Mouse (Mus musculus) spleen, postnatal 14 days (tissue): ENCODE measurements at regions not wholly inside any gene's neighbourhood (a gene's known extent, or its start where the extent isn't known, plus 50 kb on each side); places are given as distances from the start of the nearest gene placed in this dataset.

Experiments used
- DNase-seq, 2 experiments: peaks; one replicate each; pipeline ENCODE4 v3.0.0; 2021 to 2022; ENCODE audit warnings: low spot score in 2 of 2

DNA sequence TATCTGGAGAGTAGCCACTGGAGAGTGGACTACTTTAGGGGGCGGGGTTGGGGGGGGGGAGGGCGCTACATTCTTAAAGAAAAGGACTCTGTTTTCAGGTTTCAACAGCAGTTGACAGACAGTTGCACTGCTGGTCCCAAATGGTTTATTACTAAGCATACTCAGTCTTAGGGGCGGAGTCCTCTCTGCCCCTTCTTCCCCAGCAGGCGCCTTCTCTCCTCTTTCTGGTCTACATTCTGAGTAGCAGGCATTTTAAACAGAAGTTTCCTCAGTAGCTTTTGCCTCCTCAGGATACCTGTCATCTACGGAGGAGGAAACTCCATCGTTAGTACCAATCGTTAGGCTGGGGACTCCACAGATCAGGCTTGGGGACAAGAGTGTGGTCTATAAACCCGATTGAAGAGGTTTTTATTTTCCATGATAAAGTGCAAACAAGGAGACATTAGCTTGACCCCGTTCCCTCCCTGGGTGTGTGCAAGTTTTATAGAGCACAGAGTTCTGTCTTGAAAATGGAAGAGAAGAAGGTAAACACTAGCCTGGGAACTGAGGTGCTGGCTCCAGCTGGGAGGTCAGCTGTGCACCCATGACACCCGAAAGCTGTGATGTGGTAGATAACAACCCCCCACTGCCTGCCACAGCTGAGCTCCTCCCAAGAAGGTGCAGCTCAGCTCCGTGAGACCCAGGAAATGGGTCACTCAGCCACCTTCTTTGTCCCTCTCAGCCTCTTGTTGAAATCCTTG lies 107.8 kb downstream of the Btg1 start:
- DNase-seq = peak in 1 of 2 experiments; percentile 15

DNA sequence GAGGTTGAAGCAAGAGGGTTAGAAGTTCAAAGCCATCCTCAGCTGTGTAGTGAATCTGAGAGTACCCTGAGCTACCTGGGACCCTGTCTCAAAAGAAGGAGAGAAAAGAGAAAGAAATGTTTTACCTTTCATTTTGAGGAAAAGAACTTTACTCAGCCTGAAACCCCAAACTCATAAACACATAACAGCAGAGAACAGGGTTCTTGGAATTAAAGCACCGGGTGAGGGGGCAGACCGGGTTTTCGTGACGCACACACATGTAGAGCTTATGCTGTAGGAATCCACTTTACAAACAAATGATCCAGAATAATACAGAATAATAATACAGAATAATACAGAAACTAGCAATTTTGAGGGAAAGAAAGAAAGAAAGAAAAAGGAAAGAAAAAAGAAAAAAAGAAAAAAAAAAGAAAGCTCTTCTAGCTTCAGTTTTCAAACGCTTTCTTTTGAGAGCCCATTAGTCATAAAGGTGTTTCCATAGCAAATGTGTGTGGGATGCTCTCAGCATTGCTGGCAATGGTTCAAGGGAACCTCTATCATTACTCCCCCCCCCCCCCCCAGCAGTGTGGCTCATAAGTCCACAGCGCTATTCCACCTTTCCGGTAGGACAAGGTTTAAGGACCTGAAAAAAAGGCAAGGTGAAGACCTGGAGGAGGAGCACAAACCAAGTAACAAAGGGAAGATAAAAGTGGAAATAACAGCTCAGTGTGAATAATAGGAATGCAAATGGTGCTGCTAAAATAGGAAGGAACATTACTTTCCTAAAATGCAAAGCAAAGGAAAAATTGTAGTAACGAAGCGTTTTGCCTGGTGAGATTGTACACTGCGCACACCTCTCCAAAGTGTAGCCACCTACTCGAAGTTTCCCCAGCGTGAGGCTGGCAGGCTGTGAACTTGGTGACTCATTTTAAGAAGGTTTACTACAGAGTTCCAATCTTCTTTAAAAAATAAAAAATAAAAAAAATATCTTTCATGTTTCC lies 110.3 kb downstream of the Btg1 start:
- DNase-seq = no peak

DNA sequence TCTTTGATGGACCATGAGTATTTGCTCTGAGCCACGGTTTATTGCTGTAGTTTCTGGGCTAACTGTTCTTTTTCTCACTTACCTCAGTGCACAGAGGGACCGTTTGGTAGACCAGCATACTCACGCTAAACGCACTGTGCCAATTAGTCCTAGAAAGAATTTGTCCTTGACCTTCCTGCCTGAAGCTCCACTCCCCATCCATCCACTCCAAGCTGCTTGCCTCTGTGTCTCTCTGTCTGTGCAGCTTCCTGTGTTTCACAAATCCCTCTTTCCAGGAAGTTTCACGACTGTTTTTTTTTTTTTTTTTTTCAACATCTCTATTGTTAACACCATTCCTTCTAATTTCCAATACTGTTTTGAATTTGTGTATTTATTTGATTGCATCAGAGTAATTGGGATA lies 116.8 kb downstream of the Btg1 start:
- no peak for DNase-seq

DNA sequence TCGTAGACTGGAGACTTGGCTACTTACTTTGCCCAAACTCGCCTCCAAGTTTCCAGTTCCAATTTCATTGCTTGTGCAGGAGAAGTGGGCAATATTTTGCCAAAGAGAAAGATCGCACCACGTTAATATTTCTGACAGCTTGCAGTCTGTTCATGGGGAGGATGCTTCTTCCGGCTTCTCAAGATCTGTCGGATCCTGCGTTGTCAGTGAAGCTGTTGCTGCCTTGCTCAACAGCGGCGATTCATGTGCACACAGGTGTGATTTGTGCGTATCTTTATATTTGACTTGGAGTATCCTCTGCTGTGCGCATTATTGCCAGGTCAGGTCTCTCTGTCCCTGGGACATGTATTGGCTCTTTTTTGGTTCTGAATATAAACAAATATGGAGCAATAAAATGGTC lies 118.3 kb downstream of the Btg1 start:
- no peak for DNase-seq

DNA sequence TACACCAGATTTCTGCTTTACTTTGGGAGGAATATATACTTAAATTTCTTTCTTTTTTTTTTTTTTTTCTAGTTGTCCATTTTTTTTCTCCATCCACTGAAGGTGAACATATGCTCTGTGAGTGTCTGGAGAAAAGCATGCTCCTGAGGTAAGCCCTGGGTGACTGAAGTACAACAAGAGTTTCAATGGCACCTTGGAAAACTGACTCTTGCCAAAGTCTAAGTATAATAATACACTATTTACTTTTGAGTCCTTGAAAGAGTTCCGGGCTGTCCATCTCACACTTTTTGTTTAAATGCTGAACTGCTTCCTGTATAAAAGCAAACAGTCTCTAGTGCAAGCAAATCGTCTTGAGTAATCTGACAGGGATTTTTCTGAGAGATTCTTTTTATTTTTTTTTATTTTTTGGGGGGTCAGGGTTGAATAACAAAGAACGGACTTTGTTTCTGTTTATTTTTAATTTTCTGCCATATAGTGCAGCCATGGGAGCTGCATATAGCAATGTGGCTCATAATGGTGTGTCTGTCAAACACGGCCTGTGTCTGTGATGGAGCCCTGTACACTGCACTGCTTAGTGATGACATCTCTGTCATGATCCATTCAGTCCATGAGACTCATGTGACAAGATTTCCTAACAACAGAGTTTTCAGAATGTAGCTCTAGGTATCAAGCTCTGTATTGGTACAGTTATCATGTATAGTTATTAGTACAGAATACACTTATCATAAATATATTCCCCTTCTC lies 119.3 kb downstream of the Btg1 start:
- DNase-seq = no peak

DNA sequence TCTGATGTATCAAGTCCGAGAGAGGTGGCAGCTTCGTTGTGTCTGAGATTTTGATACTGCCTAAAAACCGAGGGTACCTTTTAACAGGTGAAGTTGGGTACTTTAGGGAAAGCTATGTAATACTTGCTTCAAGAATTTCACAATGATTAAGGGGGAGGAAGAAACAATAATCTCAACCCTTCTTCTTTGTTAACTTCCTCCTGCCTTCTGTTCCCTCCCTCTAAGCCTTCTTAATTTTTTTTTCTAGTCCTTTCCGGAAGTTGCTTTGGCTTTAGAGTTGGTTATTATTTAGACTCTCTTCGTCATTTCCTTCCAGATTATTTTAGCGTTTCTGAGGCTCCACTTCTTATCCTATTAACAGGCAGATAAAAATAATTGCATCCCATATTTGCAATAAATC lies 121.2 kb downstream of the Btg1 start:
- no peak for DNase-seq

DNA sequence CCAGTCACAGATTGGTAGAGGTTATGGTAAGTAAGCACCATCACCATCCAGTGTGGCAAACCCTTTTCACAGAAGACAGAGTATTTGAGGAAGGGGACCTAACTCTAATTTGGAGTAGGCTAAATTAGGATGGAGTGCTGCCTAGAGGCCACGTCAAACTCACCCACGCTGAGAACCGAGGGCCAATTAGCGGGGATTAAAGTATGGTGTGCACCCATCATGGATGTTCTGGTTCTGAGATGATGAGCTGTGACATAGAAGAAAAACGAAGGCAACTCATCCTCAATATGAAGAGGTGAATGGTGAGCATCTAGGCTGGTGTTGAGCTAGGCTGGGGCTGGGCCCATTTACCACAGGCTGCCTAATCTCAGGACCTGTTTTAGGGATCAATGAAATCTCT lies 121.8 kb downstream of the Btg1 start:
- no peak for DNase-seq

DNA sequence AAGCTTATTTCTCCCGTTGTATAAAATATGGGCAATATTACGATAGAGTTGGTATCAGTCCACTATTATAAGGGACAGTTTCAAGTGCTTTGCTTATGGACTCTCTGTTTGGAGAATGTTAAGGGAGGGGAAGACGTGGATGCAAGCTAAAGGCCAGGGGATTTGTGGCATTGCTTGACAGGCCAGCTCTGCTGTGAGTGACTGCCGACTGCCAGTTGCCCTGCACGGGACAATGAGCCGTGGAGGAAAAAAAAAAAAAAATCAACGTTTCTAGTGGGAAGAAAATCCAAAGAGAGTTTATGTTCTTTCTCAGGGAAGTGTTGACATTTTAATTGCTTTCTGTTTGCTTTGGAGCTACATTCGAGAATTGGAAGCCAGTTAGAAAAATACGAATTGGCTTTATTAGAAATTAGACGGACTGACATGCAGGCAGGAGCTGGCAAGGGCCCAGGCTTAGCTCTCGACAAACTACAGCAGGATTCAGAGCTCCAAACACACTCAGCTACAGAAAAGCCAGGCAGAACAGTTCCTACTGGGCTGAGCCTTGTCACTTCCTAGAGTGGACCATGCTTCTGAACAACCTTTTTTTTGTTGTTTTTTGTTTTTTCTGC lies 127.5 kb downstream of the Btg1 start:
- DNase-seq = no peak

DNA sequence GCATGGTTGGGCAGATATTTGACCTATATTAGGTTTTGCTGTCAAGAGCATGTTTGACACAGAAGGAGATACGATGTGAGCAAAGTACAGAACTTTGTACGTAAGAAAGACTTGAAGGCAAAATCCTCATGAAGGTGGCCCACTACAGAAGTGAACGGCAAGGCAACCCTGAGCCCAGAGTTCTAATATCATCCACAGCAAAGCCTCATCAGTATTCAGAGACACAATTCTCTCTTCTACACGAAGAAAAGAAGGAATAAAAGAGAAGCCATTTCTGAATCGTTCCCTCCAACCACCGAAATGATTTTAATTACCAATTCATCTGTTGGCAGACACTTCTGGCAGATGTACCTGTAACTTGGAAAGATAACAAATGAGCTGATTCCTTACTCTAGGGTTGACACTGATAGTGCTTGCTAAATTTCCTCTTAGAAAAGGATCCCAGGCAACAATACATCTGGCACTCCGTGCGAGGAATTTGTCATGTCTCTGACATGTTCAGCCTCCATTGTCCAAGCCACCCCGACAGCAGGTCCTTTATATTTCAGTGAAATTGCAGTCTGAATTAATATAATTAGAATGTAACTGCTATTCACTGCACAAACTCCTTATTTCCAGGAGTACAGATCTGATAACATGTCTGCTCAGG lies 130.3 kb downstream of the Btg1 start:
- DNase-seq = no peak

DNA sequence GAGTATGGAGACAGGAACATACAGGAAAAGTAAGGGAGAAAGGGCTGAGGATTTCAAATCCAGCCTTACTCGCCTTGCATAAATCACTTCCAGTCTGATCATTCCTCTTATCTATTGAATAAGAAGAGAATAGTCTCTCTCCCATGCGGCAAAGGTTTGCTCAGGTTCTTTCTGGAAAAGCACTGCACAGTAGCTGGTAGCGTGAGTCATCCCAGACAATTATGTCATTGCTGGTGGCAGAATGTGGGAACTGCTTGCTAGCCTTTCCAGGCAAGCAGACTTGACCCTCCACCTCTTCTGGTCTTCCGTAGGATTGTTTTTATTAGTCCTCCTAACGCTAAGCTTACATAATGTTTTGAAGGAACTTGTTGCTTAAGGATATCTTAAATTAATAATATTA lies 134.1 kb downstream of the Btg1 start:
- no peak for DNase-seq

DNA sequence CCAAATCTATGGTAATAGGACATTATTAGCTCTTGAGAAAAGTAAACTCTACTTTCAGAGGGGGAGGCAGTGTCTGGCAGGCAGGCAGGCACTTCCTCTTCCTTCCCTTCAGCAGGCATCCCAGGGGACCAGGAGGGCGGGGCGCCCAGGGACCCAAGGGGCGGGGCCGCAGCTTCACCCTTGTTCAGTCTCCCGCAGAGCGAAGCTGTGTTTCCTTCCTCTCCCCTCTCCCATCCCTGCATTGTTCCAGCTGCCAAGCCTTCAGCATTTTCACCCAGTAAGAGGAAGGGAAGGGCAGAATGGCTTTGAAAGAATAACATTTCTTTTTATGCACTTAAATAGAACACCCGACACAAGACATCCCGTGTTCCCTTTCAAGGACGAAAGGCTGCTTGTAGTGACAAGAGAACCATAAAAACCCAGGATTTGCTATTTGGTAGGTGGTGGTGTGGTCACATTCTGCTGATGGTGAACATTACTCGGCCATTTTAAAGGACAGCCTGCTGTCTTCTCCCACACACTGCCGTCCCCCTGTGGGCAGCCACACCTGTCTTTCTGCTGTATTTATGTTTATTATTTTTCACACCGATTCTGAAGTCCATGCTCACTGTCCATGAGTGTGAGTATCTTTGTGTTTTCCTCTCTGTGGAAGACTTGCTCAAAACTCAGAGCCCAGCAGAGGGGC lies 134.9 kb downstream of the Btg1 start:
- DNase-seq = peak; percentile 82 to 88

DNA sequence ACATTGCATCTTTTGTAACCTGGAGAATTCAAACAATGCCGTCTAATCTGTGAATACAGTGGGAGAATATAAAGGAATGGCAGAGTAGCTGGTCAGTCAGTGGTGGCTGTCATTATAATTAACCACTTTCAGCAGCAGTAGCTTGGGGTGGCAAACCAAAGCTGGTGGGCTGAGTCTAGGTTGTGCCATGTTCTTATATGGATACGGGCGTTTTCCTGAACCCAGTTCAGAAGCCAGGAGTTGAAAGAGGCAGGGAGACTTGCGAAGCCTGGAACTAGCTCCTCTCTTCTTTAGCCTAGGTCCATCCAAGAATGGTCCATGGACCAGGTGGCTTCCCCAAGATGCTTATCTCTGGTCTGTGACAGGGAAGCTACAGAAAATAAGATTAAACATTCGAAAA lies 135.7 kb downstream of the Btg1 start:
- no peak for DNase-seq

DNA sequence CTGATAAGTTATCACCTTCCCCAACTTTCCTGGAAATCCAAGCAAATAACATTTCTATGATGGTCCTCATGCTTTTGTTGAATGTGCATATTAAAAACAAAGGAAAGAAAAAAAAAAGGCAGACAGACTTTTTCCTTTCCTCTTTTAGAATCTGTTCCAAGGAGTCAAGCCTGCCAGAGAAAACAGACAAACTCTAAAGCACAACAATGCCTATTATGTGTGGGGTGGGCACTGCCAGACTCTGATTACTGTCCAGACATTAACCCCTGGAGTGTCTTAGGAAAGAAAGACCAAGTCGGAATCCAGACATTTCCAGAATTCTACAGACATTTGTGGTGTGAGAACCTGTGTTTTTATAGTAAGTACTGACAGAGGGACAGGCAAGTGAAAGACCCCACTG lies 136.7 kb downstream of the Btg1 start:
- DNase-seq = no peak

DNA sequence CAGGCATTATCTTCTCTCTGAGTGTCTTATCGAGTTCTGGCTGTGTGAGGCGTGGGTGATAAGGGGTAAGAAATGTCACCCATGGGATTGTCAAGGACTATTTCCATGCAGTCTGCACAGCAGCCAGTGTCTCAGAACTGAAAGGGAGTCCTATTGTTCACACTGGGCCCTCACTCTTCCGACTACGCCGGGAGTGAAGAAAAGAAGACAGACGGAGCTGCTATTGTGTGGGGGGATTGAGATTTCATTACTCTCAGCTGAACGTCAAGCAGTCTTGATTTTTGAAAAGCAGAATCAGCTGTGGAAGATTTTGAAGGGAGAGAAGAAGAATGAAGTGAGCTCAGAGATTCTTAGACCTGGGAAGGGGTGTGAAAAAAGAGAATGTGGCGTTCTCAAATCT lies 138.9 kb downstream of the Btg1 start:
- DNase-seq = no peak

DNA sequence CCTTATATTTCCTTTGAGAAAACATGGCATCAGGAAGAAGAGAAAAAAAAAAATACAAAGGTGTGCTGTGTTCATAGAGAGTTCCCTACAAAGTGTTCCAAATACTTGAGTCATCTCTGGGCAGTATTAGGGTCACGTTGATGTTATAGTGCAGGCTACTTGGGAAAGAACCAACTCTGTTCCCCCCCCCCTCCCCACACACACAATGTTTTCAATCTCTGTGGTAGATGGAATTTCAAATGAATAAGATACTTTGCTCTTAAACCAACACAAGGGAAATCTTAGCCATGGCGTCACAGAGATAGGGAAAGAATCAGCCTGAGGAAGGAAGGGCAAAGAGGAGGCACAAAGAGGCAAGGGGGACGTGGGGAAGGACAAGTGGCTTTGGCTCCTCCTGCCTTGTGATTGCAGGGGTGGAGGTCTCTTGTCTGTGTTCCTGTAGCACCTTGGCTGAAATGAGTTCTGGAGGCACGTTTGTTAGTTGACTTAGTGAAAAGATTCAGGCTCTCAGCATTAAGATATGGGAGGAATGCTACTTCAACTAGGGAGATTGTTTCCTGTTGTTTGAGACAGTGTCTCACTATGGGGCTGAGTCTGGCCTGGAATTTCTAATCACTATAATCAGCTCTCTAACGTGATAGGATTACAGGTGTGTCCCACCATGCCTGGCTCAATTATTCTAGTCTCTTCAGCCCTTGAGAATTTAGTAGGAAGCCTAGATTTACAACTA lies 139.7 kb downstream of the Btg1 start:
- DNase-seq = no peak

DNA sequence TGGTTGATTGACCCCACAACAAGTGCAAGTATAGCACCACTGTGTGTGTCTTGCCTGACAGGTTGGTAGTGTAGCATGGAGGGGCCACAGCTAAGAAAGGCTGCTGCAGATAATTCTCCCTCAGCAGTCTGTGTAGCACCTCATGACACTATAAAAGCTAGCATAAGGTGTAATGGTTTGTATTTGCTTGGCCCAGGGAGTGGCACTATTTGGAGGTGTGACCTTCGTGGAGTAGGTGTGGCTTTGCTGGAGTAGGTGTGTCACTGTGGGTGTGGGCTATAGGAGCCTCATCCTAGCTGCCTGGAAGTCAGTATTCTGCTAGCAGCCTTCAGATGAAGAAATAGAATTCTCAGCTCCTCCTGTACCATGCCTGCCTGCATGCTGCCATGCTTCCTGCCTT lies 140.5 kb downstream of the Btg1 start:
- DNase-seq = no peak

DNA sequence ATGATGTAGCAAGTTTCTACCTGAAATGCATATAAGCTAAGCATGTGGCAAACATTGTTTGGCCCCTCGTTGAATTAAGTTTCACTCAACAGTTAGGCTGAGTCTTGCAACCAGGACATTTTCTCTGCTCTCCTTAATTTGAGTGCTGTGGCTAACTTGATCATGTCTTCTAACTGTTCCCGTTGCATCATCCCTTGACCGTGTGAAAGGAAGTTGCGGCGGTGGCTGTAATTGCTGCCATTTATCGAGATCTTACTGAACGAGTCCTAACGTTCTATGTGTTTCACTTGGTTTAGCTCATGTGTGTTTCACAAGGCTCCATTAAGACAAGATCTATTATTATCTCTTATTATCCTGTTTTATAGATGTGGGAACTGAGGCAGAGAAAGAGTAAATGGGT lies 144.8 kb downstream of the Btg1 start:
- no peak for DNase-seq

DNA sequence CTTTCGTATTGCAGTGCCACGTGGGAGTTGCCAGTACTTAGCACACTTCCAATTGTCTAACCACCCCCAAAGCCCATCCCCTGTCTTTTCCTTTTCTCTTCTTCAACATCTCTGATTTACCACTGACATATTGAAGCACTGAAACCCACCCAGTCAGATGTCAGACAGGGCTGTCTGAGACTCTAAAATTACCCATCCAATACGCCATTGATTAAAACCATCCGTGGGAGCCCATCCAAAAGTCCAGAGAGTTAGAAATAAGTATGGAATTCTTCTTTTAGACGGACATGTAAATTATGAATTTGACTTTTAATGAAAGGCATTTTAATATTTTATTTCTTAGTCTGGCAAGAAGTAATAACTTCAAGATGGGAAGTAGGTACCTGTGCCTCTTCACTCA lies 148.8 kb downstream of the Btg1 start:
- DNase-seq = no peak

DNA sequence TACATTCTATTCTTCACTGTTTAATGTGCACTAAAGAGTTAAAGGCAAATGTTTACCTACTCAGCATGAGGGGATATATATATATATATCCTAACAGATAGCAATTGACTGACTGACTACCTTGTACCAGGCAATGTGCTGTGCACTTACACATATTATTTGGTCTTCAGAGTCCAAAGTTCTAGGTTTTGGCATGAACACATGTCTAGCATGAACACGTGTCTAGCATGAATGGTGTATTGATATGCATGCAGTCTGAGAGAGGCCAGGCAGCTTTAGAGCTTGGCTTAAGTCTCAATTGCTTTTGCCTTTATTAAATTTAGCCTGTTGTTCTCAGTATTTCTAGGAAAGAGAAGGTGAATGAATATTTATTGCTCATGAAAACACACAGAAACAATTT lies 161.4 kb downstream of the Btg1 start:
- no peak for DNase-seq

DNA sequence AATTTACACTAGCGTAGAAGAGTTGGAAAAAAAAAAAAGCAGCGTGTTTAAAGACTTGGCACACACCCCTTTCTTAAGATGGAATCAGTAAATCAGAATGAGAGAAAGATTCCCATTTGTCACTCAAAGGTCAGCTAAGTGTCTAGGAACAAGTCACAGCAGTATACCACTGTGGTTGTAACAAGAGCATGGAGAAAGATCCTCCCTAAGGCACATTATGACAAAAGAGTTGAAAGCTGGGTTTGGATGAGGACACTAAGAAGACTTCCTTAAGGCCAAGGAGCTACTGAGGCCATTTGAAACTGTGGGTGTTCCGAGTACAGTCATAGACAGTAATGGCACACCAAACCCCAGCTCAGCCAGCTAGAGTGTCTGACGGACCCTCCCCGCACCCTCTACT lies 167.2 kb downstream of the Btg1 start:
- DNase-seq = no peak
